Comparison of ENCODE assay signal across 10 mouse cellular contexts in genomic region chr5:28269469-28269991, GRCm38 (mm10). TPM values are rescaled to one million over a fixed set of nuclear protein-coding genes. Genes with fewer than 3 reads are reported as not detected.
DNase-seq lines count a peak whose midpoint lies in the region; ATAC-seq lines count a peak whose summit lies in the region.
"Had no signal": no experiment of that assay in that cellular context is flagged by ENCODE, and none has a peak within 500 bp of the region (broad histone marks: within the 10 kb centered on the region; RNA-seq: fewer than 3 reads in every experiment).

No protein-coding gene starts in this region.

- H3K4me3 ChIP-seq in stomach, embryonic 16.5 days (replicated peaks; ENCODE audit: low read length): no peak overlapping the region
- H3K4me3 ChIP-seq: limb, embryonic 15.5 days had no signal

- no peak overlapping the region for H3K27ac ChIP-seq in stomach, embryonic 16.5 days (ENCODE audit: low read length)
- H3K27ac ChIP-seq: limb, embryonic 15.5 days had no signal

- H3K9ac ChIP-seq in stomach, embryonic 16.5 days (ENCODE audit: low read length): no peak overlapping the region
- H3K9ac ChIP-seq: limb, embryonic 15.5 days had no signal

- H3K4me1 ChIP-seq in stomach, embryonic 16.5 days (ENCODE audit: control insufficient read depth, insufficient read depth, low read length): no peaks in the 10 kb centered on the region
- H3K4me1 ChIP-seq: limb, embryonic 15.5 days had no signal

- peak; percentile 25 for DNase-seq in NIH3T3 (ENCODE audit: low read depth)
- DNase-seq in lung, postnatal 36 days: peak; percentile 82
- DNase-seq in urinary bladder, postnatal 14 days (ENCODE audit: low spot score): no peak
- no peak for DNase-seq in cerebellum, adult 9-11 months
- no peak for DNase-seq in frontal cortex, postnatal 14 days (ENCODE audit: low spot score in 2 of 2)

- H3K4me2 ChIP-seq in stomach, embryonic 16.5 days (ENCODE audit: low read depth, low read length): no peak overlapping the region
- H3K4me2 ChIP-seq: limb, embryonic 15.5 days had no signal

- H3K9me3 ChIP-seq in stomach, embryonic 16.5 days (replicated peaks; ENCODE audit: control insufficient read depth, low read length): no peaks in the 10 kb centered on the region
- H3K9me3 ChIP-seq: limb, embryonic 15.5 days had no signal

- 26% methylated on average over 6 of the region's 6 CpGs for WGBS in stomach, embryonic 16.5 days

- peak; percentile 97 for ATAC-seq in inflammation-experienced regulatory T-cells, adult 6 months
- peak; percentile 29; the same call in 1 of the 2 replicates for ATAC-seq in stomach, embryonic 16.5 days (ENCODE audit: insufficient read depth, low FRiP score)
- no peak for ATAC-seq in frontal cortex, adult (ENCODE audit: low TSS enrichment)
- ATAC-seq: hindbrain, embryonic 16.5 days had no signal

- H3K27me3 ChIP-seq in stomach, embryonic 16.5 days (ENCODE audit: control insufficient read depth, insufficient read depth, low read length): no peaks in the 10 kb centered on the region
- H3K27me3 ChIP-seq: limb, embryonic 15.5 days had no signal

- no peaks in the 10 kb centered on the region for H3K36me3 ChIP-seq in stomach, embryonic 16.5 days (ENCODE audit: control insufficient read depth, insufficient read depth, low read length)
- H3K36me3 ChIP-seq: limb, embryonic 15.5 days had no signal

RNA-seq across cellular contexts. Expression of gene Cnpy1, which starts 23.9 kb away (rescaled TPM):
- not detected for polyA plus RNA-seq in inflammation-experienced regulatory T-cells, adult 6 months (2017; shearing (Covaris generic))
- 0.37 and 0.40 TPM in 2 replicates for polyA plus RNA-seq in stomach, embryonic 16.5 days (2015; fragmentation: Nextera tagmentation; extraction: Ambion mirVana)
- polyA plus RNA-seq: limb, embryonic 15.5 days had no signal

RNA-seq across cellular contexts. Expression of gene Rbm33, which starts 47.4 kb away (rescaled TPM):
- polyA plus RNA-seq in inflammation-experienced regulatory T-cells, adult 6 months (2017; shearing (Covaris generic)): 10 to 100 TPM in 2 of 3 experiments, 1 to 10 TPM in 1; 9.1 to 14.9 (median 13.9) TPM
- 6.8 and 8.1 TPM in 2 replicates for polyA plus RNA-seq in stomach, embryonic 16.5 days (2015; fragmentation: Nextera tagmentation; extraction: Ambion mirVana)

Comparison
In these comparisons a context has a peak if more than half of its experiments do, and no peak if none do; other contexts are left out.
1. DNase-seq: peak in NIH3T3 (single experiment) and lung, postnatal 36 days (single experiment); none in urinary bladder, postnatal 14 days (single experiment), cerebellum, adult 9-11 months (single experiment) and frontal cortex, postnatal 14 days (0 of 2).